Mouse (Mus musculus): ENCODE measurements at regions not wholly inside any gene's neighbourhood (a gene's known extent, or its start where the extent isn't known, plus 50 kb on each side); places are given as distances from the start of the nearest gene placed in this dataset.

DNA sequence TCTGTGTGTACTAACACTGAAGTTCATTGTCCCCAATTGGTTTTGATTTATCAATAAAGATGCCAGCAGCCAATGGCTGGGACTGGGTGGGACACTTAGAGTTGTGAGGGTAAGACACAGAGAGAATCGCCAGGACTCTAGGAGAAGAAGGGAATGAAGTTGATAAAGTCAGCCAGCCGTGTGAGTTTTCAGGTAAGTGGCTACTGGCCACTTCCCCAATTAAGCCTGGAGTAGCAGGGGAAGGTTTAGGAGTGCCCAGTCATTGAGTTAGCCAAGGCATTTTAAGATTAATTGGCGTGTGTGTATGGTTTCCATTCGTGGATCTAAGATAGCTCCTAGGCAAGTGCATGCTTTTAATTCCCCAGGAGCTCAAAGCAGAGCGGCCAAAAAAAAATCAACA is 141.5 kb downstream of the Tmem17 start:
- TF ChIP-seq CTCF (IDR thresholded peaks at IDR 0.05; ENCODE audit: low read depth, low read length): no peak
- no peak for TF ChIP-seq POLR2AphosphoS5 (IDR thresholded peaks at IDR 0.05; ENCODE audit: insufficient replicate concordance, low read depth, low read length)
- TF ChIP-seq GATA1 (IDR thresholded peaks at IDR 0.05; ENCODE audit: borderline replicate concordance, low read length): no peak
- no peak for TF ChIP-seq TAL1 (conservative IDR thresholded peaks at IDR 0.05; ENCODE audit: low read depth, low read length)

All from G1E (cell line).